Mouse (Mus musculus) limb, embryonic 10.5 days (tissue): Measurements from ENCODE around the gene Gpr108. TPM values are rescaled to one million over a fixed set of nuclear protein-coding genes. Genes with fewer than 3 reads are reported as not detected.
A peak's percentile ranks its signal among the peaks of the same experiment; 100 is the strongest.
"Not testable (repeated sequence)": the region's sequence is repeated elsewhere in the genome, so short reads cannot be mapped to it uniquely, and the experiment has no call there.

Experiments used
- DNase-seq: peaks from one replicate; pipeline ENCODE4 v3.0.0-alpha.2; 2017; ENCODE audit warnings: low spot score
- H3K27ac ChIP-seq: fragments of 300-500 bp; sonication (generic); 2 replicates; pipeline ENCODE4 v1.5.1; 2016; ENCODE audit warnings: mild to moderate bottlenecking
- H3K27me3 ChIP-seq: fragments of 300-500 bp; sonication (generic); 2 replicates; pipeline ENCODE4 v1.6.1; 2016; ENCODE audit warnings: low read depth, mild to moderate bottlenecking; ENCODE audit not compliant: poor library complexity, severe bottlenecking
- H3K36me3 ChIP-seq: fragments of 300-500 bp; sonication (generic); 2 replicates; pipeline ENCODE4 v1.6.1; 2016; ENCODE audit warnings: mild to moderate bottlenecking, moderate library complexity
- H3K4me1 ChIP-seq: fragments of 300-500 bp; sonication (generic); 2 replicates; pipeline ENCODE4 v1.6.1; 2016
- H3K4me3 ChIP-seq: fragments of 300-500 bp; sonication (generic); 2 replicates; pipeline ENCODE4 v1.5.1; 2016; ENCODE audit warnings: mild to moderate bottlenecking, moderate library complexity
- H3K9me3 ChIP-seq: fragments of 300-500 bp; sonication (generic); replicated peaks from 2 replicates; pipeline ENCODE4 v1.6.1; 2016; ENCODE audit warnings: mild to moderate bottlenecking
- WGBS: fragments of 180-500 bp; shearing (Covaris S2); methylation state at CpG from one replicate; pipeline ENCODE4 v1.1.7; 2016; 5-methylcytosine and 5-hydroxymethylcytosine counted together
- polyA plus RNA-seq: library from polyadenylated mRNA; unstranded; fragments of >200 nt; fragmentation: Nextera tagmentation; extraction: Ambion mirVana; gene quantifications from 2 replicates; pipeline ENCODE4 v1.2.1, GENCODE M21; 2016

Gene Gpr108
- polyA plus RNA-seq, 1 experiment from 2014 or later, result 26.7 TPM

- no peak within 1 kb of the TSS for H3K27ac ChIP-seq
- no peaks in the 10 kb centered on the region for H3K9me3 ChIP-seq
- H3K27me3 ChIP-seq, result peaks cover 55% of the 10 kb centered on the region
- 62% methylated on average over 26 of the region's 26 CpGs for WGBS
- H3K4me3 ChIP-seq, result no peak within 1 kb of the TSS
- H3K4me1 ChIP-seq, result peaks cover 21% of the 10 kb centered on the region
- DNase-seq, result no peak
- H3K36me3 ChIP-seq, result no peaks in the 10 kb centered on the region
Measured at GRCm38 (mm10) chr17:57278943-57279590, 30.8 kb upstream of the Gpr108 start, which contains the start of gene Vav1. Gene Vav1 (plus strand): TSS chr17:57279100.

DNA sequence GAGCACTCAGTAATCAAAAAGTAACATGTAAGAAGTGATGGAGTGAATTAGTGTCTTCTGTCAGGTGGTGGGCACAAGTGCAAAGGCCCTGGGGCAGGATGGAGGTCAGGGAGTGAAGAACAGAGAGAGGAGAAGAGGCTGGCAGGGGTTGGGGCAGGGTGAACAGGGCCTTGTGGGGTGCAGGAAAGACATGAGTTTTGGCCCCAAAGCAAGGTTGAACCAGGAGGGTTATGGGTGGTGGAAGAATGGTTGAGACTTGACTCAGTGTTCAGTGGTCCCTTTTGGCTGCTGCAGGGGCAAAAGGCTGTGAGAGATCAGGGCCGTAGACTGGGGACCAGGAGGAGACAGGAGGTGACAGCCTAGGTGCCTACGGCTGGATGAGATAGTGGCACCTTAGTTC lies 30.3 kb upstream of the Gpr108 start:
- no peak for DNase-seq
- H3K36me3 ChIP-seq, result no peaks in the 10 kb centered on the region
- WGBS, result 63% methylated on average over 2 of the region's 2 CpGs
- no peak overlapping the region for H3K4me3 ChIP-seq
- no peaks in the 10 kb centered on the region for H3K9me3 ChIP-seq
- H3K27me3 ChIP-seq, result peaks cover 60% of the 10 kb centered on the region
- H3K27ac ChIP-seq, result no peak overlapping the region
- peaks cover 21% of the 10 kb centered on the region for H3K4me1 ChIP-seq

- not testable (repeated sequence) for H3K36me3 ChIP-seq, H3K4me3 ChIP-seq, H3K27ac ChIP-seq, H3K9me3 ChIP-seq, DNase-seq
- WGBS, result 80% methylated on average over 5 of the region's 5 CpGs
- peaks cover 21% of the 10 kb centered on the region for H3K4me1 ChIP-seq
- H3K27me3 ChIP-seq, result peaks cover 66% of the 10 kb centered on the region
Measured at GRCm38 (mm10) chr17:57277598-57278261, 29.5 kb upstream of the Gpr108 start.

- 1% methylated on average over 20 of the region's 20 CpGs for WGBS
- peak; percentile 84 for DNase-seq
- H3K36me3 ChIP-seq, result no peaks in the 10 kb centered on the region
- no peak overlapping the region for H3K27ac ChIP-seq
- H3K4me1 ChIP-seq, result peaks cover 21% of the 10 kb centered on the region
- H3K27me3 ChIP-seq, result peaks cover 77% of the 10 kb centered on the region
- H3K4me3 ChIP-seq, result peak overlapping the region; percentile 53
- H3K9me3 ChIP-seq, result no peaks in the 10 kb centered on the region
Measured at GRCm38 (mm10) chr17:57276634-57277121, 28.4 kb upstream of the Gpr108 start.

- peaks cover 21% of the 10 kb centered on the region for H3K4me1 ChIP-seq
- DNase-seq, result peak; percentile 45
- no peak overlapping the region for H3K27ac ChIP-seq
- WGBS, result 3% methylated on average over 13 of the region's 13 CpGs
- H3K36me3 ChIP-seq, result no peaks in the 10 kb centered on the region
- H3K27me3 ChIP-seq, result peaks cover 77% of the 10 kb centered on the region
- H3K4me3 ChIP-seq, result peak overlapping the region; percentile 53
- H3K9me3 ChIP-seq, result no peaks in the 10 kb centered on the region
Measured at GRCm38 (mm10) chr17:57275997-57276351, 27.7 kb upstream of the Gpr108 start.

DNA sequence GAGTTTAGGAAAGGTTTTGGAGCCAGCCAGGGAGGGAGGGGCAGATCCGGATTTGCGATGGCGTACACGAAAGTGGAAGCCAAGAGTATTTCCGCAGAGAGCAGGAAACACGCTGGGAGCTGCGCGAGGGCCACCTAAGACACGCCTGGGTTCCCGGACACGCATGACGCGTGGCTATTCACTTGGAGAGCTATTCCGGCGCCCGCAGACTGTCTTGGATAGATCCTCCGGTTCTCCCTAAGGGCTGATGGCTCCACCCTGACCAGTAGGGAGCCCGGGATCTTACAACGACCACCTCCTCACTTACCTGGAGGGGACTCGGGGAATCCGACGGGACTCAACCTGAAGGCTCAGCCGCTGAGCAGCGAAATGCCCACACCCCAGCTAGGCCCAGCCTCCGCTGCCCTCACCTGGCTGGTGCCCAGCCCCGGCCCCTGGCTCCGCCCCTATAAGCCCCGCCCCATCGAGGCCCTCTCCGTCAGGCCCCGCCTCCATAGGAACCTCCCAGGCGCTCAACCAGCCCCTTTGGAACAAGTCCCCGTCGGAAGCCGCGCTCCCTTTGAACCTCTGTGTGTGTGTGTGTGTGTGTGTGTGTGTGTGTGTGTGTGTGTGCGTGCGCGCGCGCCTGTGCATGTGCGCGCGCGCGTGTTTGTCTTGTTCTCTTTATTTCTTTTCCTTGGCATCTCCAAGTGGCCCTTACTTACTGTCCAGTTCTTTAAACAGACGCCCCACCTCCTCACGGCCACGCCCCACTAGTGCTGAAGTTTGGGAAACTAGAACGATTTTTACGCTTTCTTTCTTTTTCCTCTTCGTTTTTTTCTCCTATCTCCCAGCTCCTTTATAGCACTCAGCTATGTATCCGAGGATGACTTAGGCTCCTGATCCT lies 27.1 kb upstream of the Gpr108 start:
- WGBS, result under 1% methylated on average over 52 of the region's 53 CpGs
- no peaks in the 10 kb centered on the region for H3K36me3 ChIP-seq
- DNase-seq, result peak; percentile 76
- H3K27ac ChIP-seq, result no peak overlapping the region
- peaks cover 76% of the 10 kb centered on the region for H3K27me3 ChIP-seq
- no peaks in the 10 kb centered on the region for H3K9me3 ChIP-seq
- peak overlapping the region; percentile 53 for H3K4me3 ChIP-seq
- H3K4me1 ChIP-seq, result peaks cover 21% of the 10 kb centered on the region

GRCm38 (mm10) chr17:57274686-57275085 lies 26.4 kb upstream of the Gpr108 start:
- H3K4me1 ChIP-seq, result peaks cover 21% of the 10 kb centered on the region
- H3K27ac ChIP-seq, result no peak overlapping the region
- peak overlapping the region; percentile 53 for H3K4me3 ChIP-seq
- no peak for DNase-seq
- no peaks in the 10 kb centered on the region for H3K36me3 ChIP-seq
- peaks cover 69% of the 10 kb centered on the region for H3K27me3 ChIP-seq
- WGBS, result 5% methylated on average over 15 of the region's 15 CpGs
- H3K9me3 ChIP-seq, result no peaks in the 10 kb centered on the region

- H3K27ac ChIP-seq, result no peak overlapping the region
- no peaks in the 10 kb centered on the region for H3K36me3 ChIP-seq
- peaks cover 19% of the 10 kb centered on the region for H3K4me1 ChIP-seq
- no peaks in the 10 kb centered on the region for H3K9me3 ChIP-seq
- peaks cover 61% of the 10 kb centered on the region for H3K27me3 ChIP-seq
- DNase-seq, result no peak
- H3K4me3 ChIP-seq, result no peak overlapping the region
- WGBS, result 31% methylated on average over 7 of the region's 7 CpGs
Measured at GRCm38 (mm10) chr17:57273846-57274245, 25.6 kb upstream of the Gpr108 start.

DNA sequence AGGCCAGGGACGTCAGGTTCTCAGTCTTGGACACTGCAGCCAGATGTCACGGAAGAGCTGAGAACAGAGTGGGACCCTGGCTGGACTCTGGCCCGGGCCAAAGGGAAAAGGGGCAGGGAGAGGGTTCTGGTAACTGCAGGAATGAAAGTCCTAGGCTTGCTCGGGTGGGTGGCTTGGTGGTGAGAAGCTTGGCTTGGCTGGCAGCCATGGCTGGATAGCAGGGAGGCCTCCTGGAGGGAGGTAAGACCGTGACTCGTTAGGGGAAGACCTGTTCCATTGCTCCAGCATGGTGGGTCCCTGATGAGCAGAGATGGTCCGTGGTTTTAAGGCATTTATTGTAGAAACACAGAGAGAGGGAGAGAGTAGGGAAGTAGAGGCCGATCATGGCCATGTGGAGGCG lies 23.1 kb upstream of the Gpr108 start:
- H3K36me3 ChIP-seq, result no peaks in the 10 kb centered on the region
- H3K27me3 ChIP-seq, result peaks cover 44% of the 10 kb centered on the region
- no peak overlapping the region for H3K27ac ChIP-seq
- H3K4me3 ChIP-seq, result no peak overlapping the region
- 74% methylated on average over 9 of the region's 9 CpGs for WGBS
- no peaks in the 10 kb centered on the region for H3K9me3 ChIP-seq
- no peak for DNase-seq
- peaks cover 16% of the 10 kb centered on the region for H3K4me1 ChIP-seq

GRCm38 (mm10) chr17:57267556-57268126 lies 19.4 kb upstream of the Gpr108 start:
- Histone ChIP-seq H3K27ac (no peak overlapping the region), H3K36me3 (peaks cover 19% of the 10 kb centered on the region), H3K9me3 (no peaks in the 10 kb centered on the region), H3K4me1 (peaks cover 10% of the 10 kb centered on the region), H3K27me3 (peaks cover 9% of the 10 kb centered on the region), H3K4me3 (no peak overlapping the region)
- WGBS, result 95% methylated on average over 6 of the region's 6 CpGs
- DNase-seq, result no peak

- WGBS, result 25% methylated on average over 21 of the region's 22 CpGs
Measured at GRCm38 (mm10) chr17:57264972-57265945, 17.0 kb upstream of the Gpr108 start.

GRCm38 (mm10) chr17:57264164-57264563 lies 15.9 kb upstream of the Gpr108 start:
- Histone ChIP-seq H3K27ac (no peak overlapping the region), H3K9me3 (no peaks in the 10 kb centered on the region), H3K4me1 (peaks cover 10% of the 10 kb centered on the region), H3K4me3 (no peak overlapping the region), H3K27me3 (no peaks in the 10 kb centered on the region), H3K36me3 (peaks cover 54% of the 10 kb centered on the region)
- no peak for DNase-seq
- WGBS, result 81% methylated on average over 2 of the region's 2 CpGs

More at GRCm38 (mm10) chr17:57264972-57265945, 17.0 kb upstream of the Gpr108 start:
- H3K27ac ChIP-seq, result peak overlapping the region; percentile 8; the same call in 1 of the 2 replicates
- no peaks in the 10 kb centered on the region for H3K27me3 ChIP-seq
- peaks cover 43% of the 10 kb centered on the region for H3K36me3 ChIP-seq
- H3K9me3 ChIP-seq, result no peaks in the 10 kb centered on the region
- H3K4me1 ChIP-seq, result peaks cover 10% of the 10 kb centered on the region
- no peak for DNase-seq
- peak overlapping the region; percentile 25 for H3K4me3 ChIP-seq
